8 mouse cellular contexts compared by ENCODE assay signal in the genomic region with DNA sequence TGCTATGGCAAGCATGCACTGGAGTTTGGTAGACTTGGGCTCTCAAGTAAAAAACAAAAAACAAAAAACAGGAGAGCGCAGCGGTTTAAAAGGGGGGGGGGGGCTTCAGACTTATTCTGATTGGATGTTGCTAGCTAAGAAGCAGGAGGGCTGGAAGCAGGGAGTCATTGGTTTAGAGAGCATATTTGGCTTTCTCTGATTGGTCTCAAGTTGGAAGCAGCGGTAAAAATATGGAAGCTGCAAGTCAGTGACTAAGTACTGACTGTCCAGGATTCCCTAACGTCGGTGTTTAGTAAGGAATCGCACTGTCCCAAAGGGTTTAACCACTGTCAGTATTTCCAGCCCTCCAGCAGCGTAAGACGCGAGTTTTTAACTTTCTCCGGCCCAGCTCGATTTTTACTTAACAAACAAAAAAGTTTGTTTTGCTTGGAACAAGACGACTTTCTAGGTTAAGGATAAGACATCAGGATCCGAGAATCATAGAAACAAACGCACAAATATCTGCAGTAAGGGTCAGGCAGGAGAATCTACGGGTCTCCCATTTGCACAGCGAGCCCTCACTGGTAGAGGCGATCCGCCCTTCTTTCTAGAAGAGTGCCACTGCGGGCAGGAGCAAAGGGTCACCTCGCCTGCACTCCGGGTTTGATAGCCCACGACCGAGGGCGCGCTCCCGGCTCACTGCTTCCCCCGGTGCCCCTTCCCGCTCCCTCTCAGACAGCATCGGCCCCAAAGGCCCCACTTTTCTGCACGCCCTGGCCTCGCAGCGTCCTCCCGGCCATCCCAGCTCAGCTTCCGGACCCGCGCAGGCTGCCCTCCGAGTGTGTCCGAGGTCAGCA. TPM values are rescaled to one million over a fixed set of nuclear protein-coding genes. Genes with fewer than 3 reads are reported as not detected.
A peak's percentile ranks its signal among the peaks of the same experiment; 100 is the strongest.
DNase-seq lines count a peak whose midpoint lies in the region; ATAC-seq and TF ChIP-seq lines count a peak whose summit lies in the region.

No protein-coding gene starts in this region.

- POLR2A ChIA-PET in Patski (lab: Charles Lee) = interaction anchor here (0.6 to 1.9 kb wide), 9 partner anchors 17 to 124 kb away, joined by 3 to 13 read pairs (median 3); no protein-coding TSS in a partner anchor

- H3K4me2 ChIP-seq in heart, embryonic 11.5 days = peak overlapping the region; percentile 63
- peak overlapping the region; percentile 61 for H3K4me2 ChIP-seq in kidney, embryonic 15.5 days
- peak overlapping the region; percentile 81 for H3K4me2 ChIP-seq in liver, embryonic 11.5 days

- peak; percentile 57 for ATAC-seq in Patski
- ATAC-seq in heart, embryonic 11.5 days (replicated peaks; ENCODE audit: insufficient number of reproducible peaks, low FRiP score, low TSS enrichment) = peak; percentile 55
- ATAC-seq in kidney, embryonic 15.5 days (replicated peaks; ENCODE audit: low FRiP score) = peak; percentile 71
- peak; percentile 72 for ATAC-seq in liver, embryonic 11.5 days (replicated peaks; ENCODE audit: low FRiP score)

- H3K9me3 ChIP-seq in embryonic facial prominence, embryonic 10.5 days = no peaks in the 10 kb centered on the region
- H3K9me3 ChIP-seq in heart, embryonic 11.5 days (replicated peaks; ENCODE audit: control insufficient read depth, low read length) = no peaks in the 10 kb centered on the region
- no peaks in the 10 kb centered on the region for H3K9me3 ChIP-seq in kidney, embryonic 15.5 days (replicated peaks)
- H3K9me3 ChIP-seq in liver, embryonic 11.5 days (ENCODE audit: control insufficient read depth, low read length) = no peaks in the 10 kb centered on the region

- no peak for TF ChIP-seq CTCF in Patski (IDR thresholded peaks at IDR 0.05)

- peak overlapping the region; percentile 100 for H3K9ac ChIP-seq in heart, embryonic 11.5 days (ENCODE audit: low read depth, low read length)
- H3K9ac ChIP-seq in kidney, embryonic 15.5 days = peak overlapping the region; percentile 99
- H3K9ac ChIP-seq in liver, embryonic 11.5 days (ENCODE audit: low read depth, low read length) = peak overlapping the region; percentile 100

- peaks cover 42% of the 10 kb centered on the region for H3K4me1 ChIP-seq in embryonic facial prominence, embryonic 10.5 days
- peaks cover 25% of the 10 kb centered on the region for H3K4me1 ChIP-seq in heart, embryonic 11.5 days (ENCODE audit: control insufficient read depth, insufficient read depth, low read length)
- peaks cover 43% of the 10 kb centered on the region for H3K4me1 ChIP-seq in kidney, embryonic 15.5 days
- peaks cover 26% of the 10 kb centered on the region for H3K4me1 ChIP-seq in liver, embryonic 11.5 days (replicated peaks; ENCODE audit: control insufficient read depth, insufficient read depth, low read length)

- WGBS in embryonic facial prominence, embryonic 10.5 days = under 1% methylated on average over 38 of the region's 38 CpGs
- under 1% methylated on average over 38 of the region's 38 CpGs for WGBS in heart, embryonic 11.5 days (ENCODE audit: insufficient replicate concordance)
- under 1% methylated on average over 38 of the region's 38 CpGs for WGBS in kidney, embryonic 15.5 days
- WGBS in liver, embryonic 11.5 days = 1% methylated on average over 38 of the region's 38 CpGs

- in situ Hi-C loops in Patski (cut with MboI; ENCODE audit: low pct_unique_long_range_greater_than_20kb) = no loop called here

- no peaks in the 10 kb centered on the region for H3K27me3 ChIP-seq in Patski
- no peaks in the 10 kb centered on the region; the same call in 1 of the 2 replicates for H3K27me3 ChIP-seq in embryonic facial prominence, embryonic 10.5 days (replicated peaks; ENCODE audit: low read depth, poor library complexity, severe bottlenecking)
- H3K27me3 ChIP-seq in heart, embryonic 11.5 days (ENCODE audit: control insufficient read depth, insufficient read depth, low read length) = no peaks in the 10 kb centered on the region
- H3K27me3 ChIP-seq in kidney, embryonic 15.5 days = no peaks in the 10 kb centered on the region
- H3K27me3 ChIP-seq in liver, embryonic 11.5 days (replicated peaks; ENCODE audit: control insufficient read depth, insufficient read depth, low read length) = no peaks in the 10 kb centered on the region

- peak overlapping the region; percentile 100 for H3K27ac ChIP-seq in embryonic facial prominence, embryonic 10.5 days (replicated peaks)
- H3K27ac ChIP-seq in heart, embryonic 11.5 days (ENCODE audit: low read depth, low read length) = peak overlapping the region; percentile 99
- peak overlapping the region; percentile 99 for H3K27ac ChIP-seq in kidney, embryonic 15.5 days
- H3K27ac ChIP-seq in liver, embryonic 11.5 days (ENCODE audit: low read depth, low read length) = peak overlapping the region; percentile 94

- DNase-seq in 3T3-L1 (ENCODE audit: low read depth, low spot score) (peak; percentile 95), Patski (ENCODE audit: low read depth, low spot score) (peak; percentile 77)
- DNase-seq in embryonic facial prominence, embryonic 10.5 days (ENCODE audit: low spot score) = peak; percentile 73
- DNase-seq in liver, embryonic 11.5 days (ENCODE audit: low spot score) = no peak
- peak; percentile 87 for DNase-seq in naive thymus-derived CD4-positive, alpha-beta T cell, adult 2 months (ENCODE audit: low read depth)
- DNase-seq in testis, postnatal 14 days (ENCODE audit: low spot score) = peak; percentile 75

- CTCF ChIA-PET in Patski (lab: Charles Lee) = interaction anchor here (0.9 to 1.2 kb wide), 3 partner anchors 19 to 122 kb away, joined by 3 read pairs; no protein-coding TSS in a partner anchor

- peak overlapping the region; percentile 99 for H3K4me3 ChIP-seq in embryonic facial prominence, embryonic 10.5 days
- peak overlapping the region; percentile 100 for H3K4me3 ChIP-seq in heart, embryonic 11.5 days (ENCODE audit: low read depth, low read length)
- peak overlapping the region; percentile 87 for H3K4me3 ChIP-seq in kidney, embryonic 15.5 days (replicated peaks)
- H3K4me3 ChIP-seq in liver, embryonic 11.5 days (ENCODE audit: low read depth, low read length) = peak overlapping the region; percentile 92

- peaks cover 21% of the 10 kb centered on the region for H3K36me3 ChIP-seq in embryonic facial prominence, embryonic 10.5 days (replicated peaks)
- peaks cover 8% of the 10 kb centered on the region for H3K36me3 ChIP-seq in heart, embryonic 11.5 days (ENCODE audit: control insufficient read depth, insufficient read depth, low read length)
- H3K36me3 ChIP-seq in kidney, embryonic 15.5 days = peaks cover 19% of the 10 kb centered on the region
- peaks cover 9% of the 10 kb centered on the region for H3K36me3 ChIP-seq in liver, embryonic 11.5 days (ENCODE audit: control insufficient read depth, insufficient read depth, low read length)

RNA-seq across cellular contexts. Expression of gene Ddx6, which starts 1.0 kb away (rescaled TPM):
- polyA plus RNA-seq in Patski (2021) = 95.5 TPM
- 21.8 and 23.5 TPM in 2 replicates for polyA plus RNA-seq in embryonic facial prominence, embryonic 10.5 days (2016; fragmentation: Nextera tagmentation; extraction: Ambion mirVana)
- 7.7 and 15.0 TPM in 2 replicates for polyA plus RNA-seq in heart, embryonic 11.5 days (2014; fragmentation: Nextera tagmentation; extraction: Ambion mirVana)
- polyA plus RNA-seq in kidney, embryonic 15.5 days (2015; fragmentation: Nextera tagmentation; extraction: Ambion mirVana) = 16.7 and 17.9 TPM in 2 replicates
- polyA plus RNA-seq in liver, embryonic 11.5 days (2014; fragmentation: Nextera tagmentation; extraction: Ambion mirVana) = 8.4 and 10.2 TPM in 2 replicates

RNA-seq across cellular contexts. Expression of gene Cxcr5, which starts 42.0 kb away (rescaled TPM):
- polyA plus RNA-seq in Patski (2021) = not detected
- not detected in 2 replicates for polyA plus RNA-seq in embryonic facial prominence, embryonic 10.5 days (2016; fragmentation: Nextera tagmentation; extraction: Ambion mirVana)
- polyA plus RNA-seq in heart, embryonic 11.5 days (2014; fragmentation: Nextera tagmentation; extraction: Ambion mirVana) = 0.06 TPM in 1 of 2 replicates, not detected in the other
- polyA plus RNA-seq in kidney, embryonic 15.5 days (2015; fragmentation: Nextera tagmentation; extraction: Ambion mirVana) = not detected in 2 replicates
- polyA plus RNA-seq in liver, embryonic 11.5 days (2014; fragmentation: Nextera tagmentation; extraction: Ambion mirVana) = 0.47 TPM in 1 of 2 replicates, not detected in the other
